ENCODE assay signal across 8 mouse cellular contexts in the genomic region with DNA sequence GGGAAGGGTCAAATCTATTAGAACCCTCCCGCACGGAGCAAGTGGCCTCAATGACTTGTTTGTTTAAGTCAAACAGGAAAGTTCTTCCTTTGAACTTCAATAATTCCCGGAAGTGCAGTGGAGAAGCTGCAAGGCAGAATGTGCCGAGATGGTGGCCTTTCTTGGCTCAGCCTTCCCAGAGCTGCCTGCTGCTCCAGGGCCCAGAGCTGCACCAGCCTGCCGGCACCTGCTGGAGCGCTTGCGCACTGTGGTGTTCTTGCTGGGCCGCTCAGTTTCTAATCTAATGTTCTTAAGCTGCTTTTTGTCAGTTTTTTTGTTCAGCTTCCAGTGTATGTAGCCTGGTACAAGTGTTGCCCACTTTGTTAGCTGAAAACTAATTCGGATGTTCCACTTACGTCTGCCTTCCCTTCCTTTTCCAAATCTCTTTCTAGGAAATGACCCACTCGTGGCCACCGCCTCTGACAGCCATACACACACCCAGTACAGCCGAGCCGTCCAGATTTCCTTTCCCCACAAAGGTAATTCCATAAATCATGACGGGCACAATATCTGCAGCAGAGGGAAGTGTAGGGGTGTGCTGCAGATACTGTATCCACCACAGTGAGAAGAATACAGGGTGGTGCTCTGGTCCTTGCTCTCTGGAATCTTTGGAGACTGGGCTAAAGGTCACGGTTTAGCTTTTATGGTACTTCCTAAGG.
DNase-seq lines count a peak whose midpoint lies in the region; ATAC-seq and TF ChIP-seq lines count a peak whose summit lies in the region.

No protein-coding gene starts in this region.

- no peaks in the 10 kb centered on the region for H3K9me3 ChIP-seq in hindbrain, embryonic 16.5 days (ENCODE audit: control insufficient read depth, low read length)
- no peaks in the 10 kb centered on the region for H3K9me3 ChIP-seq in hindbrain, embryonic 10.5 days
- H3K9me3 ChIP-seq in heart, postnatal 0 days (replicated peaks; ENCODE audit: control insufficient read depth, low read length) = no peaks in the 10 kb centered on the region

- TF ChIP-seq CTCF in heart, postnatal 0 days (IDR thresholded peaks at IDR 0.05; ENCODE audit: low read depth) = no peak
- TF ChIP-seq CTCF in cerebellum, adult 2 months (IDR thresholded peaks at IDR 0.05; ENCODE audit: borderline replicate concordance, insufficient read depth, low read depth, low read length) = no peak

- no peak for TF ChIP-seq EP300 in heart, postnatal 0 days (IDR thresholded peaks at IDR 0.05; ENCODE audit: low read depth)

- WGBS in hindbrain, embryonic 16.5 days = 67% methylated on average over 16 of the region's 16 CpGs
- 78% methylated on average over 16 of the region's 16 CpGs for WGBS in hindbrain, embryonic 10.5 days
- WGBS in heart, postnatal 0 days = 58% methylated on average over 16 of the region's 16 CpGs
- WGBS in cerebellum, adult 2 months = 60% methylated on average over 16 of the region's 16 CpGs

- H3K27ac ChIP-seq in hindbrain, embryonic 16.5 days (ENCODE audit: low read depth, low read length) = no peak overlapping the region
- H3K27ac ChIP-seq in hindbrain, embryonic 10.5 days = no peak overlapping the region
- 0 out of 2 replicates have a peak overlapping the region, but pooled peaks have one; percentile 20 for H3K27ac ChIP-seq in heart, postnatal 0 days (ENCODE audit: low read depth)
- H3K27ac ChIP-seq in cerebellum, adult 2 months (ENCODE audit: insufficient read depth, low read length) = no peak overlapping the region

- H3K36me3 ChIP-seq in hindbrain, embryonic 16.5 days (ENCODE audit: control insufficient read depth, insufficient read depth, low read length) = no peaks in the 10 kb centered on the region
- no peaks in the 10 kb centered on the region; the same call in 1 of the 2 replicates for H3K36me3 ChIP-seq in hindbrain, embryonic 10.5 days
- H3K36me3 ChIP-seq in heart, postnatal 0 days (replicated peaks; ENCODE audit: control insufficient read depth, insufficient read depth, low read length) = peaks cover 5% of the 10 kb centered on the region; the same call in 1 of the 2 replicates

- no peak for DNase-seq in hindbrain, embryonic 10.5 days (ENCODE audit: low spot score)
- DNase-seq in R1 (ENCODE audit: low read depth, low spot score) = peak; percentile 46
- peak; percentile 22 for DNase-seq in heart, postnatal 0 days (ENCODE audit: low spot score)
- peak; percentile 71 for DNase-seq in lung, postnatal 10 days
- no peak for DNase-seq in gastrocnemius, postnatal 14 days
- no peak for DNase-seq in frontal cortex, adult 2 months (ENCODE audit: extremely low spot score in 1 of 2, low spot score in 1 of 2)
- DNase-seq in cerebellum, adult 2 months = no peak

- no peak overlapping the region for H3K4me3 ChIP-seq in hindbrain, embryonic 16.5 days (ENCODE audit: low read length)
- H3K4me3 ChIP-seq in hindbrain, embryonic 10.5 days = no peak overlapping the region
- H3K4me3 ChIP-seq in heart, postnatal 0 days (ENCODE audit: low read depth, low read length) = no peak overlapping the region
- H3K4me3 ChIP-seq in cerebellum, adult 2 months (replicated peaks; ENCODE audit: insufficient read depth, low read depth, low read length) = no peak overlapping the region

- intact Hi-C loops in gastrocnemius, postnatal 14 days (cut with DNase I; ENCODE audit: low total_unique reads) = loop anchor here (5.0 kb wide), 1 partner anchor 72 kb away; no protein-coding TSS in a partner anchor

- H3K9ac ChIP-seq in hindbrain, embryonic 16.5 days (ENCODE audit: low read depth, low read length) = no peak overlapping the region
- no peak overlapping the region for H3K9ac ChIP-seq in heart, postnatal 0 days (replicated peaks; ENCODE audit: low read depth, low read length)

- no peak overlapping the region for H3K4me2 ChIP-seq in hindbrain, embryonic 16.5 days (ENCODE audit: low read length)
- 0 out of 2 replicates have a peak overlapping the region, but pooled peaks have one; percentile 0 for H3K4me2 ChIP-seq in heart, postnatal 0 days (ENCODE audit: low read depth, low read length)

- TF ChIP-seq POLR2A in cerebellum, adult 2 months (IDR thresholded peaks at IDR 0.05; ENCODE audit: borderline replicate concordance, insufficient read depth, low read length) = no peak

- ATAC-seq in hindbrain, embryonic 16.5 days = peak; percentile 62; the same call in 1 of the 2 replicates
- no peak for ATAC-seq in heart, postnatal 0 days (ENCODE audit: insufficient read depth, low read depth)

- no peaks in the 10 kb centered on the region for H3K4me1 ChIP-seq in hindbrain, embryonic 16.5 days (ENCODE audit: control insufficient read depth, insufficient read depth, low read depth, low read length)
- H3K4me1 ChIP-seq in hindbrain, embryonic 10.5 days (replicated peaks) = peaks cover 7% of the 10 kb centered on the region
- H3K4me1 ChIP-seq in heart, postnatal 0 days (ENCODE audit: control insufficient read depth, insufficient read depth) = 0 out of 2 replicates have a peak, but pooled peaks cover 4% of the 10 kb centered on the region
- H3K4me1 ChIP-seq in cerebellum, adult 2 months (ENCODE audit: control insufficient read depth, insufficient read depth, low read length) = no peaks in the 10 kb centered on the region

- H3K27me3 ChIP-seq in hindbrain, embryonic 16.5 days (replicated peaks; ENCODE audit: control insufficient read depth, insufficient read depth, low read length) = no peaks in the 10 kb centered on the region
- H3K27me3 ChIP-seq in hindbrain, embryonic 10.5 days (ENCODE audit: insufficient read depth, poor library complexity, severe bottlenecking) = peaks cover 3% of the 10 kb centered on the region; the same call in 1 of the 2 replicates
- H3K27me3 ChIP-seq in heart, postnatal 0 days (ENCODE audit: control insufficient read depth, insufficient read depth, low read length) = no peaks in the 10 kb centered on the region
- no peaks in the 10 kb centered on the region for H3K27me3 ChIP-seq in cerebellum, adult 2 months (ENCODE audit: control insufficient read depth, insufficient read depth, low read length)

Comparison
In these comparisons a context has a peak if more than half of its experiments do, and no peak if none do; other contexts are left out.
1. DNase-seq: peak in R1 (single experiment), heart, postnatal 0 days (single experiment) and lung, postnatal 10 days (single experiment); none in hindbrain, embryonic 10.5 days (single experiment), gastrocnemius, postnatal 14 days (single experiment), frontal cortex, adult 2 months (0 of 2) and cerebellum, adult 2 months (0 of 2).